Mouse (Mus musculus) T-helper 1 cell (primary cell): ENCODE measurements around the gene Ttc39d.

Experiments
- in situ Hi-C: fragments of 300-600 bp; cut with MboI, MseI; formaldehyde crosslinking; loops from one replicate; pipeline ENCODE4 v1.15.1; 2025; ENCODE audit warnings: high pct_unique_total_duplicates

The Ttc39d gene

DNA sequence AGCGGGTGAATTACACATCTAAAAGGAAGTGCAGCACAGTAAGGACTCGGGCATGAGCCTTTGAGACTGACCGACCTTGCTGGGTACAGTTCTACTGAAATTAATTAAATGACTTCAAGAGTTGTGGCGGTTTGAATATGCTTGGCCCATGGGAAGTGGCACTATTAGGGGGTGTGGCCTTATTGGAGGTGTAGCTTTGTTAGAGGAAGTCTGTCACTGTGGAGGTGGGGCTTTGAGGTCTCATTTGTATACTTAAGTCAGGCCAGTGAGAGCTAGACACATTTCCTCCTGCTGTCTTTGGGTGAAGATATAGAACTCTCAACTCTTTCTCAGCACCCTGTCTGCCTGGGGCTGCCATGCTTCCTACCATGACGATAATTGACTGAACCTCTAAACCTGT is 47.2 kb downstream of the Ttc39d start:
- in situ Hi-C loops: loop anchor here (5.0 kb wide), 1 partner anchor 78 kb away; no protein-coding TSS in a partner anchor

DNA sequence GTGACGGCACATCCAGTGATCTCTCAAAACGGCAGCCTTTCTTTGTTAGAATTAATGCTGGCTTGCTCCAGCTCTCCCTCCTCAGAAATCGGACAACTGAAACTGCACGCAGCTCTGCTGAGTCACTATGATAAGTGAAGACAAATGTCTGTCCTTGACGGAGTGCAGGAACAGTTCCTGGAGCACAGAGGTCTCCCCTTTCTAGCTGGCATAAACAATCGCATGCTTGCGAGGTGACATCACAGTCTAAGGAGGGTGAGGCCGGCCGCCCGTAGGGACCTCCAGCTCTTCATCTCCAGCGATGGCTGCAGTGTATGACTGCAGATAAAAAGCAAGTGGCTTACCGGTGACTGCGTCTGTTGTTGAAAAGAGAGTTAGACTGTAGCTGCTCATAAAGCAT is 47.9 kb downstream of the Ttc39d start:
- in situ Hi-C loops: no loop called here

DNA sequence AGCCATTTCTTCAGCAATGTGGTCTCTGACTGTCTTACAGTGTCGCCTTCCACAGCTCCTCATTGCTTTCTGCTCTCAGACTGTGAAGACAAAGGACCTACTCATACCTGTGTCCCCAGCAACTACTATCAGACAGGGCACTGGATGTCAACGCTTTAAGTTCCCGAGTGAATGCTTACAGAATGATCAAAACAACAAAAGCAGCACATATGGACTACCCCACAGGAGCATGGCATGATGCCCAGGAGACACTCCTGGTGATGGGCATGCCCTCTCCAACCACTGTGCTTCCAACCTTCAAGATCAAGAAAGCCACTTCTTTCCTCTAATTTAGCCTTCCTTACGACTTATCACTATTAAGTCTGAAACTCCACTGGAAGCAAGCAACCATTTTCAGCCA is 59.8 kb downstream of the Ttc39d start:
- in situ Hi-C loops: no loop called here
